Mouse (Mus musculus): ENCODE data around the gene Stim1. TPM values are rescaled to one million over a fixed set of nuclear protein-coding genes. Genes with fewer than 3 reads are reported as not detected.

Gene Stim1
- 10.7 and 14.5 TPM in 2 replicates for polyA plus RNA-seq (2016; fragmentation: Nextera tagmentation; extraction: Ambion mirVana)

DNA sequence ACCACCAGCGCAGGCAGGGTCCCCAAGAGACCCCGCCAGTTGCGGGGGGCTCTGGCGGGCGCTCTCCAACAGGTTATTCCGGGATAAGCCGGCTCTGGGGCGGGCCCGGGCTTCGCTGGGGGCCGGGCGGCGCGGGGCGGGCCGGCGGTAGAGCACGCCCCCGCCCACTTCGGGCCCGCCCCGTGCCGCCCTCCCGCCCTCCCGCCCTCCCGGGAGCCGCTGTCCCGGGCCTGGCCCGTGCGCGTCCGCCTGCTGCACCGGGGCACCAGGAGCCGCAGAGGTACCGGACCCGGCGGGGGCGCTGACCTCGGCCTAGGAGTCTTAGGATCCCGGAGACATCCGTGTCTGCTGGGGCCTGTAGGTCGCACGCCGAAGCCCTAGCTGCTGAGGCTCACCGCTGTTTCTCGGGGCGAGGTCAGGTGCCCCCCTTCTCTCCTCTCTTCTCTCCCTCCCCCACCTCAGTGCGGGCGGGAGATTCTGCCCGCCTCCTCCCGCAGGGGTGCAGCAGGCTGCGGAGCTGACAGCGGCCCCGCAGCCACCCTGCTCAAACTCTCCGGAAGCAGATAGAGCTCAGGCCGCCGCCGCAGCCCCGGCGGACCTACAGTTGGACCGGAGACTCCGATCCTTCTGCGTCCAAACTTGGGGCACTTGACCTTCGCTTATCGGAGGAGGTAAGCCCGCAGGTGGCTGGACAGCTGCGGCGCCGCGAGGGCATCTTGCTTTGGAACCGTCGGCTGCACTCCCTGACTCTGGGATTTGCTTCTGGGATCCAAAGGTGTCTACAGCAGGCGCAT lies at the start of gene Stim1:
TSS of gene Stim1 (plus strand) at position 206 of the 794 bp plus-strand sequence.
- peak; percentile 78 for DNase-seq (ENCODE audit: low spot score)
- H3K27me3 ChIP-seq (ENCODE audit: low read depth, poor library complexity, severe bottlenecking), result peaks cover 19% of the 10 kb centered on the region
- peaks cover 9% of the 10 kb centered on the region; the same call in 1 of the 2 replicates for H3K4me1 ChIP-seq
- peak within 1 kb of the TSS; percentile 89 for H3K4me3 ChIP-seq
- no peaks in the 10 kb centered on the region for H3K9me3 ChIP-seq (replicated peaks)
- no peaks in the 10 kb centered on the region for H3K36me3 ChIP-seq
- H3K27ac ChIP-seq, result peak within 1 kb of the TSS; percentile 81
- WGBS, result under 1% methylated on average over 73 of the region's 73 CpGs

- Histone ChIP-seq H3K4me1 (peaks cover 13% of the 10 kb centered on the region; the same call in 1 of the 2 replicates), H3K27ac (peak overlapping the region; percentile 61; the same call in 1 of the 2 replicates), H3K9me3 (replicated peaks) (no peaks in the 10 kb centered on the region), H3K4me3 (peak overlapping the region; percentile 79), H3K27me3 (ENCODE audit: low read depth, poor library complexity, severe bottlenecking) (no peaks in the 10 kb centered on the region), H3K36me3 (peaks cover 14% of the 10 kb centered on the region)
- DNase-seq (ENCODE audit: low spot score), result no peak
- WGBS, result 49% methylated on average over 1 of the region's 1 CpGs
These were observed 45.7 kb upstream of the Stim1 start for GRCm38 (mm10) chr7:102221899-102222298.

- H3K4me1 ChIP-seq, result peaks cover 13% of the 10 kb centered on the region; the same call in 1 of the 2 replicates
- peak overlapping the region; percentile 87 for H3K27ac ChIP-seq
- no peaks in the 10 kb centered on the region for H3K27me3 ChIP-seq (ENCODE audit: low read depth, poor library complexity, severe bottlenecking)
- no peaks in the 10 kb centered on the region for H3K9me3 ChIP-seq (replicated peaks)
- peak; percentile 72 for DNase-seq (ENCODE audit: low spot score)
- under 1% methylated on average over 11 of the region's 13 CpGs for WGBS
- H3K4me3 ChIP-seq, result peak overlapping the region; percentile 79
- H3K36me3 ChIP-seq, result peaks cover 19% of the 10 kb centered on the region
These were observed 45.3 kb upstream of the Stim1 start for GRCm38 (mm10) chr7:102222336-102222735.

GRCm38 (mm10) chr7:102222830-102223556 lies 44.6 kb upstream of the Stim1 start:
- Histone ChIP-seq H3K27ac (peak overlapping the region; percentile 87), H3K4me1 (peaks cover 13% of the 10 kb centered on the region; the same call in 1 of the 2 replicates), H3K36me3 (peaks cover 25% of the 10 kb centered on the region), H3K27me3 (ENCODE audit: low read depth, poor library complexity, severe bottlenecking) (no peaks in the 10 kb centered on the region), H3K4me3 (peak overlapping the region; percentile 79), H3K9me3 (replicated peaks) (no peaks in the 10 kb centered on the region)
- 2% methylated on average over 31 of the region's 31 CpGs for WGBS
- peak; percentile 80 for DNase-seq (ENCODE audit: low spot score)

DNA sequence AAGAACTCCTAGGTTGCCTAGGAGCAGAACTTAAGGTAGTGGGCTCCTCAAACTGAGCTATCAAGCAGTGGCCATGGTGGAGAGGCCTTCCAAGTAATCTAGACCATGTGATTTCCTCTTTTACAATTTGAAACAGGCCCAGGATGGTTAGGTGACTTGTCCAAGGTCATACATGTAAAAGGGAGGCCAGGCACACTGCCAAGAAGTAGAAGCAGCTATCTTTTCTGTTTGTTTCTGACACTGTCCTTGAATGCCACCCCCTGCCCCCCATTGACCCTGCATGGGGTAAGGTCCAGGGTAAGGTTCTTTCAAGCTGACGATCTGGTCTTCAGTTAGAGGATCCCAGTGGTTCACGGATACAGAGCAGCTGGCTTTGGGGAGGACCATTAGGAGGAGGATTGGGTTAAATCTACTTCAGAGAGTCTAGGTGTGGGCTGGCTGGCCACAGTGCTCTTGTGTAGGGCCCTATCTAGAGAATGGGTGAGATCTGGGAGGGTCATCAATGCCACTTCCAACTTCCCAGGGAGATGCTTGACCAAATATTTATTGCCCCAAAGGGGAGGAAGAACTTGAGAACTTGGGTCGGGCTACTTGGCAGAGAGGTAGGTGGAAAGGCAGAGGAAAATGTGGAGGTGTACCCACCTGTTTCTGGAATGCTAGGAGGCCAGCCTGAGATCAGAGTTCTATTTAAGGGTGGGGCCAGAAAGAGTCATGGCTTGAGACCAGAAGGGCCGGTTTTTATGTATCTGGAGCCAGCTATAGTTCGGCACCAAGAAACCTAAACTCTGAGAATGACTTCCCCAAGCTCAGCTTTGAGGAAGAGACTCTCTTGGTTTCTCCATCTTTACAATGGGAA lies 43.5 kb upstream of the Stim1 start:
- H3K4me3 ChIP-seq, result 0 out of 2 replicates have a peak overlapping the region, but pooled peaks have one; percentile 79
- 87% methylated on average over 5 of the region's 5 CpGs for WGBS
- peak; percentile 26 for DNase-seq (ENCODE audit: low spot score)

DNA sequence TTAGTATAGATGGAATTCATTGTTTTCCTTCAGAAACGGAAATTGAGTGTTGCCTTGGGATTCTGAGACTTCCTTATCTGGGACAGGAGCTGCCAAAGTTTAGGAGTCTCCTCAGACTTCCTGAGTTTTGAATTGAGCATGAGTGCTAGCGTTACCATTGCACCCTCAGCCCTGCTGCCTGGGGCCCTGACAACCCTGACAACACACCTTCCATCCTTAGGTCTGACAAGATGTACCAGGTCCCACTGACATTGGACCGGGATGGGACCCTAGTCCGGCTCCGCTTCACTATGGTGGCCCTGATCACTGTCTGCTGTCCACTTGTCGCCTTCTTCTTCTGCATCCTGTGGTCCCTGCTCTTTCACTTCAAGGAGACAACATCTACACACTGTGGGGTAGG lies 41.6 kb upstream of the Stim1 start:
- DNase-seq (ENCODE audit: low spot score), result no peak
- H3K36me3 ChIP-seq, result peaks cover 51% of the 10 kb centered on the region
- H3K9me3 ChIP-seq (replicated peaks), result 0 out of 2 replicates have a peak, but pooled peaks cover 2% of the 10 kb centered on the region
- 95% methylated on average over 6 of the region's 6 CpGs for WGBS
- H3K27me3 ChIP-seq (ENCODE audit: low read depth, poor library complexity, severe bottlenecking), result no peaks in the 10 kb centered on the region
- no peak overlapping the region for H3K27ac ChIP-seq
- peaks cover 13% of the 10 kb centered on the region; the same call in 1 of the 2 replicates for H3K4me1 ChIP-seq
- H3K4me3 ChIP-seq, result no peak overlapping the region

More for the DNA sequence above, 43.5 kb upstream of the Stim1 start:
- Histone ChIP-seq H3K36me3 (peaks cover 34% of the 10 kb centered on the region), H3K4me1 (peaks cover 13% of the 10 kb centered on the region; the same call in 1 of the 2 replicates), H3K9me3 (replicated peaks) (0 out of 2 replicates have a peak, but pooled peaks cover 2% of the 10 kb centered on the region), H3K27me3 (ENCODE audit: low read depth, poor library complexity, severe bottlenecking) (no peaks in the 10 kb centered on the region), H3K27ac (no peak overlapping the region)

- Histone ChIP-seq H3K36me3 (peaks cover 66% of the 10 kb centered on the region), H3K27ac (no peak overlapping the region), H3K4me1 (0 out of 2 replicates have a peak, but pooled peaks cover 1% of the 10 kb centered on the region), H3K27me3 (ENCODE audit: low read depth, poor library complexity, severe bottlenecking) (no peaks in the 10 kb centered on the region), H3K4me3 (no peak overlapping the region), H3K9me3 (replicated peaks) (0 out of 2 replicates have a peak, but pooled peaks cover 2% of the 10 kb centered on the region)
- 92% methylated on average over 4 of the region's 4 CpGs for WGBS
- DNase-seq (ENCODE audit: low spot score), result no peak
These were observed 39.4 kb upstream of the Stim1 start for GRCm38 (mm10) chr7:102228049-102228670.

GRCm38 (mm10) chr7:102229814-102230213 lies 37.8 kb upstream of the Stim1 start:
- H3K4me3 ChIP-seq, result no peak overlapping the region

GRCm38 (mm10) chr7:102233059-102233458 lies 34.5 kb upstream of the Stim1 start:
- Histone ChIP-seq H3K36me3 (peaks cover 80% of the 10 kb centered on the region), H3K27ac (no peak overlapping the region), H3K4me1 (no peaks in the 10 kb centered on the region), H3K27me3 (ENCODE audit: low read depth, poor library complexity, severe bottlenecking) (no peaks in the 10 kb centered on the region), H3K4me3 (no peak overlapping the region), H3K9me3 (replicated peaks) (0 out of 2 replicates have a peak, but pooled peaks cover 2% of the 10 kb centered on the region)
- 89% methylated on average over 4 of the region's 4 CpGs for WGBS
- DNase-seq (ENCODE audit: low spot score), result no peak

More at GRCm38 (mm10) chr7:102229814-102230213, 37.8 kb upstream of the Stim1 start:
- Histone ChIP-seq H3K27ac (no peak overlapping the region), H3K27me3 (ENCODE audit: low read depth, poor library complexity, severe bottlenecking) (no peaks in the 10 kb centered on the region), H3K36me3 (peaks cover 74% of the 10 kb centered on the region), H3K4me1 (no peaks in the 10 kb centered on the region), H3K9me3 (replicated peaks) (0 out of 2 replicates have a peak, but pooled peaks cover 2% of the 10 kb centered on the region)
- WGBS, result 93% methylated on average over 6 of the region's 6 CpGs
- no peak for DNase-seq (ENCODE audit: low spot score)

- 93% methylated on average over 8 of the region's 8 CpGs for WGBS
- no peak overlapping the region for H3K4me3 ChIP-seq
- H3K27ac ChIP-seq, result no peak overlapping the region
- no peaks in the 10 kb centered on the region for H3K9me3 ChIP-seq (replicated peaks)
- H3K4me1 ChIP-seq, result peaks cover under 1% of the 10 kb centered on the region
- no peaks in the 10 kb centered on the region for H3K27me3 ChIP-seq (ENCODE audit: low read depth, poor library complexity, severe bottlenecking)
- H3K36me3 ChIP-seq, result peaks cover 96% of the 10 kb centered on the region
- DNase-seq (ENCODE audit: low spot score), result no peak
These were observed 28.8 kb upstream of the Stim1 start for GRCm38 (mm10) chr7:102238686-102239286.

DNA sequence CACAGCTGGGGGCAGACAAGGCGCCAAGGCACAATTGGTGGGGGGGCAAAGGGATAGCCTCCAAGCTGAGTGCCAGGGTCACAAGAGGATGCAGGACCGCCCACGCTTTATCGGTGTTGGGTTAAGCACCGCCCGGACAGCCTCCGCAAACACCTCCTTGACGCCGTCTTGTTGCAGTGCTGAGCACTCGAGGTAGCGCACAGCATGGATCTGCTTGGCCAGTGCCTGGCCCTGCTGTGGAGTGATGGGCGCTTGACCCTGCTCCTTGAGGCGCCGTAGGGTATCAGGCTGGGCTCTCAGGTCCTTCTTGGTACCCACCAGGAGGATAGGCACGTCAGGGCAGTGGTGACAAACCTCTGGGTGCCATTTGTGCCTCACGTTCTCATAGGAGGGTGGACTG lies 28.0 kb upstream of the Stim1 start:
- H3K9me3 ChIP-seq (replicated peaks), result no peaks in the 10 kb centered on the region
- 91% methylated on average over 16 of the region's 16 CpGs for WGBS
- no peaks in the 10 kb centered on the region for H3K27me3 ChIP-seq (ENCODE audit: low read depth, poor library complexity, severe bottlenecking)
- H3K4me3 ChIP-seq, result no peak overlapping the region
- H3K36me3 ChIP-seq, result peaks cover 96% of the 10 kb centered on the region
- DNase-seq (ENCODE audit: low spot score), result no peak
- peaks cover 5% of the 10 kb centered on the region for H3K4me1 ChIP-seq
- no peak overlapping the region for H3K27ac ChIP-seq

Measured in limb, embryonic 10.5 days (tissue).